Mouse (Mus musculus): ENCODE results near the gene Atp2b4. TPM values are rescaled to one million over a fixed set of nuclear protein-coding genes. Genes with fewer than 3 reads are reported as not detected.
"Not testable (repeated sequence)": the region's sequence is repeated elsewhere in the genome, so short reads cannot be mapped to it uniquely, and the experiment has no call there.

Atp2b4 gene
- polyA plus RNA-seq, 1 experiment: 7.7 TPM

DNA sequence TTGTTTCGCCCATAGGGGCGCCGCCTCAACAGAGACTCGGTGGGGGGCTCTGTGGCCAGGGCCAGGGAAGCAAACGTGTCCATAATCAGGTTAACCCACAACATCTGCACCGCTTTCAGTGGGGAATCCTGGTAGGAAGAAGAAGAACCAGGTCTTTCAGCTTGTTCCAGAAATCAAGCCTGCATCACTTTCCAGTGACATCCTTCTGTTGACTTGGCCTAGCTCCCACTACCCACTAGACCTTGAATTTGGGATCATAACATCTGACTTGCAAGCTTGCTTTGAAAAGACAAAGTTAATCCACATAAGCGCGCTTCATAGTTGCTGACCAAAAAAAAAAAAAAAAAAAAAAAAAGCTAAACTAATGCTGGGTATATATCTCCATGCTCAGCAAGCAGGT, 82.1 kb downstream of the Atp2b4 start:
- TF ChIP-seq GATA1 (IDR thresholded peaks at IDR 0.05; ENCODE audit: low read length) (no peak), TAL1 (IDR thresholded peaks at IDR 0.05; ENCODE audit: low read length) (no peak)
- no peaks in the 10 kb centered on the region for H3K9me3 ChIP-seq (ENCODE audit: control insufficient read depth, low read length)
- H3K4me3 ChIP-seq (replicated peaks): no peak overlapping the region
- H3K4me1 ChIP-seq (ENCODE audit: control insufficient read depth): no peaks in the 10 kb centered on the region
- H3K27me3 ChIP-seq (ENCODE audit: control insufficient read depth): no peaks in the 10 kb centered on the region
- peaks cover 99% of the 10 kb centered on the region for H3K36me3 ChIP-seq (ENCODE audit: control insufficient read depth)

DNA sequence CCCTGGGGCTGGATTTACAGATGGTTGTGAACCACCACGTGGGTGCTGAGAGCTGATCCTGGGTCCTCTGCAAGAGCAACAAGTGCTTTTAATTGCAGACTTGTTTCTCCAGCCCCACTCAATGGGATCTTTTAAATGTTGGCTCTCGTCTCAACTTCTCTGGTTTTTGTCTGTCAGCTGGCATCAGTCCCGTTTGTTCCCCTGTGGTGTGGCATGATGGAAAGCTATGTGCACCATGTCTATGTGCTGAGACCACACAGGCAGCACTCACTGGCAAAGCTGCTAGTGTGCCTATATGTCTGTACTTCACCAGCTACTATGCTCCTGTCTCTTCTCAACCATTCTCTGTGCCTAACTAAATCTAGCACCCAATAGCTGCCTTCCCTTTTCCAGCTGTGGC, 82.5 kb downstream of the Atp2b4 start:
- no peaks in the 10 kb centered on the region for H3K27me3 ChIP-seq (ENCODE audit: control insufficient read depth)
- H3K36me3 ChIP-seq (ENCODE audit: control insufficient read depth): peaks cover 99% of the 10 kb centered on the region
- H3K4me3 ChIP-seq (replicated peaks): no peak overlapping the region
- no peaks in the 10 kb centered on the region for H3K9me3 ChIP-seq (ENCODE audit: control insufficient read depth, low read length)
- no peaks in the 10 kb centered on the region for H3K4me1 ChIP-seq (ENCODE audit: control insufficient read depth)
- TF ChIP-seq GATA1 (IDR thresholded peaks at IDR 0.05; ENCODE audit: low read length): no peak

DNA sequence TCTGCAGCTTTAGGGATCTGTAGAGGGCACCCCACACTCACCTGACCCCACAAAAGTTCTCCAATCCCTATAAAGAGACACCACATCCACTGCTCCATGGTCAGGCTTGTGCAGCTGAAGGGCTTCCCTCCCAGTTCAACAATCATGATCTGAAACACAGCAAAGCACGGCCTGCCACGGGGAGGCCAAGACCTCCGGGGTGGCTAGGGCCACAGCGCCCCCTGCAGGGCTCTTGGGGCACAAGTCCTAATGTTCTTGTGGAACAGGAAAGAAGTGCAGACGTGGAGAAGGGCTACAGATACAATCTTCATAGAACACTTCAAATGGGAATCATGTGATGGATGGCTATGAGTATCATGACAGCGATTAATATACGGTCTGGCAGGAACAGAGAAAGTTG, 84.4 kb downstream of the Atp2b4 start:
- peaks cover 100% of the 10 kb centered on the region for H3K36me3 ChIP-seq (ENCODE audit: control insufficient read depth)

DNA sequence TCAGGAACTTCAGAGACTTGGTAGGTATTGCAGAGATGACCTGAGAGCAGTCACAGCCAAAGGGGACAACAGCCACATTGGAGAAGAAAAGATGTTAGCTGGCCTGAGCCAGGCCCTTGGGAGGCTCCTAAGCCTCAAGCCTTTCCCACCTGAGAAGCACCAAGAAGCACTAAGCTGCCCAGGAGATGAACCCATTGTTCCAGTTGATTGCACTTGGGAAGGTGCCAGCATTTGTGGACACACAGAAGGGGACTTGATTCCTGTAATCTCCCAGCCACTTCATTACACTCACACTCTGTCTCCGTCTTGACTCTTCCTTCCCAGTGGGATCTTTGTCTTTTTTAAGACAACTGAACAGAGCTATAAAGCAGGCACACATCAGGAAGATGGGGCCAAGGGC, 85.7 kb downstream of the Atp2b4 start:
- Histone ChIP-seq H3K4me3 (replicated peaks) (no peak overlapping the region), H3K9me3 (ENCODE audit: control insufficient read depth, low read length) (no peaks in the 10 kb centered on the region), H3K36me3 (ENCODE audit: control insufficient read depth) (peaks cover 100% of the 10 kb centered on the region)

More for the DNA sequence above, 84.4 kb downstream of the Atp2b4 start:
- TF ChIP-seq GATA1 (IDR thresholded peaks at IDR 0.05; ENCODE audit: low read length) (no peak), TAL1 (IDR thresholded peaks at IDR 0.05; ENCODE audit: low read length) (no peak)
- Histone ChIP-seq H3K4me1 (ENCODE audit: control insufficient read depth) (no peaks in the 10 kb centered on the region), H3K9me3 (ENCODE audit: control insufficient read depth, low read length) (no peaks in the 10 kb centered on the region), H3K4me3 (replicated peaks) (no peak overlapping the region), H3K27me3 (ENCODE audit: control insufficient read depth) (no peaks in the 10 kb centered on the region)

DNA sequence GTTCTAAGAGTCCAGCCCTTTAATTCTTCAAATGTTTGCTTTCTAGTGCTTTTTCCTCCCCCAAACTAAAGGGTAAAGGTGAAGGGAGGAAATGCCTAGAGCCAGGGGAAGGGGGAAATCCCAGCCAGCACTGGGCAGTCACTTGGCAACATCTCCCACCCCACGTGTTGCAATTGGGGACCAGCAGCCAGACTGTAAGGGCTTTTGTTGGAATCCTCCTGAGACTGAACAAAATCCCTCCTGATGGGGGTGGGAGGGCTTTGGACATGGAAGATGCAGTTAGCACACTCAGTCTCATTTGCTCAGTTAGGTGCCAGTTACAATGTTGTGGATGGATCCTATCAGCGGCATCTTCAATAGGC, 87.9 kb downstream of the Atp2b4 start:
- H3K36me3 ChIP-seq (ENCODE audit: control insufficient read depth): peaks cover 100% of the 10 kb centered on the region
- H3K4me3 ChIP-seq (replicated peaks): no peak overlapping the region
- H3K9me3 ChIP-seq (ENCODE audit: control insufficient read depth, low read length): no peaks in the 10 kb centered on the region
- H3K27me3 ChIP-seq (ENCODE audit: control insufficient read depth): no peaks in the 10 kb centered on the region
- TF ChIP-seq GATA1 (IDR thresholded peaks at IDR 0.05; ENCODE audit: low read length) (no peak), TAL1 (IDR thresholded peaks at IDR 0.05; ENCODE audit: low read length) (no peak)
- peaks cover 10% of the 10 kb centered on the region for H3K4me1 ChIP-seq (ENCODE audit: control insufficient read depth)

More for the DNA sequence above, 85.7 kb downstream of the Atp2b4 start:
- TF ChIP-seq TAL1 (IDR thresholded peaks at IDR 0.05; ENCODE audit: low read length) (no peak), GATA1 (IDR thresholded peaks at IDR 0.05; ENCODE audit: low read length) (no peak)
- no peaks in the 10 kb centered on the region for H3K27me3 ChIP-seq (ENCODE audit: control insufficient read depth)
- peaks cover 3% of the 10 kb centered on the region for H3K4me1 ChIP-seq (ENCODE audit: control insufficient read depth)

DNA sequence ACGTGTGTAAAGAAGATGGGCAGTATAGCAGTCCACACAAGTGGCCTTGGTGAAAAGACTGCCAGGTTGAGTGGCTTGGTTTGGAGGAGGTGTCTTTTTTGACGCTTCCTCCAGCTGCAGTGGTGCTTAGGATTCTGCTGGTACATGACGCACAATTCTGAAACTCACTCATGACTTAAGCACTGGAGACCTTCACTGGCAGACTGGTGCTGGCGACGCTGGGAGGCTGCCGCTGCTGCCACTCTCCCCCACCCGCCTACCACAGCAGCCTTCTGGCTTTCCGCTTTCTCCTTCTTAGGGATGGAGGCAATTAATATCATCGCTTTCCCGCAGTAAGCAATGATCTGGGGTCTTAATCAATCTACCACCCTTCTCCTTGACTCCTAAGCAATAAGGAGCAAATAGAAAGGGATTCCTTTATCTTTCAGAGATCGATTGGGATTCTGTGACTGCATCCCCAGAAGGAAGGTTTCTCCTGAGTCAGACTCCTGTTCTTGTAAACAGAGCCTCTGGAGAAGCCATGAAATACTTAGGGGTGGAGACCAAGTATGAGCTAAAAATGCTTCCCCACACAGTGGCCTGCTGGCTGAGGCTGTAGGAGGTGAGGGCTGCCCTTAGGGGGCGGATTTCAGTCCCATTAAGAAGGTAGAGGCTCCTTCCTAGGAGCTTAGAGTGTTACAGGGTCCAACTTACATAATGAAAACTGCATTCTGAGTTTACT, 88.4 kb downstream of the Atp2b4 start:
- Histone ChIP-seq H3K9me3 (ENCODE audit: control insufficient read depth, low read length) (no peaks in the 10 kb centered on the region), H3K4me1 (ENCODE audit: control insufficient read depth) (peaks cover 12% of the 10 kb centered on the region), H3K27me3 (ENCODE audit: control insufficient read depth) (no peaks in the 10 kb centered on the region), H3K4me3 (replicated peaks) (no peak overlapping the region), H3K36me3 (ENCODE audit: control insufficient read depth) (peaks cover 100% of the 10 kb centered on the region)
- TF ChIP-seq TAL1 (IDR thresholded peaks at IDR 0.05; ENCODE audit: low read length): no peak
- TF ChIP-seq GATA1 (IDR thresholded peaks at IDR 0.05; ENCODE audit: low read length): no peak

DNA sequence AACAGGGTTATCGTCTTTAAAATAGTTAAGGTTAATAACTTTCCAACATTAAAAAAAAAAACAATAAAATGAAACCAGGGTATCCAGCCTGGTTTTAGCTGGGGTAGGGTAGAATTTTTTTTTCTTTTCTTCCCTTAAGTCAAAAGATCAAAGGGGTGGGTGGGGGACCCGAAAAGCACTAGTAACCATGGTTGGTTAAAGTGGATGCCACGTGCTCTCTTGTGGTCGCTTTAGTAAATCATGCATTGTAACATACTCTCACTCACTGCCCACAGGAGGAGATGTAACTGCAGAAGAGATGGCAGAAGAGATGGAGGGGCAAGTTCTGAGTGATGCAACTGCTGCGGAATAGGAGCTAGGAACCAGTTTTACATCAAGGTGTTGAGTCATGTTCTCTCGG, 89.5 kb downstream of the Atp2b4 start:
- TF ChIP-seq TAL1 (IDR thresholded peaks at IDR 0.05; ENCODE audit: low read length) (no peak), GATA1 (IDR thresholded peaks at IDR 0.05; ENCODE audit: low read length) (no peak)
- Histone ChIP-seq H3K4me3 (replicated peaks) (no peak overlapping the region), H3K9me3 (ENCODE audit: control insufficient read depth, low read length) (no peaks in the 10 kb centered on the region), H3K27me3 (ENCODE audit: control insufficient read depth) (no peaks in the 10 kb centered on the region), H3K36me3 (ENCODE audit: control insufficient read depth) (peaks cover 100% of the 10 kb centered on the region), H3K4me1 (ENCODE audit: control insufficient read depth) (peaks cover 12% of the 10 kb centered on the region)

DNA sequence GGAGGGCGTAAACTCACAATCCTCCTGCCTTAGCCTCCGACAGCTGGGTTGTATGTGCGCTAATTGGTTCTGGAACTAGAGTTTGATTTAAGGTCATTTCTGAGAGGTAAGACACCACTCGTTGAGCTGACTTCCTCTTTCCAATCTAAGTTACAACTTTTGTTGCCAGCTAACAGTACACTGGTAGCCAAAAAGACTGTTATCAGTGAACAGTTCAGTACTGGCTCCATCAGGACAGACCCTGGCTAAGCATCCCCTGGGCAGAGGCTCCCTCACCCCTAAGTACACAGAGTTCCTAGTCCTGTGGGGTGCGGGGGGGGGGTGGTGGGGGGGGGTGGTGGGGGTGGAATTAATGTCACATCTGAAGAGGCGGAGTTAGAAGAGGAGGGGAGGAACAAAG, 89.9 kb downstream of the Atp2b4 start:
- peaks cover 12% of the 10 kb centered on the region for H3K4me1 ChIP-seq (ENCODE audit: control insufficient read depth)
- no peaks in the 10 kb centered on the region for H3K27me3 ChIP-seq (ENCODE audit: control insufficient read depth)
- no peaks in the 10 kb centered on the region for H3K9me3 ChIP-seq (ENCODE audit: control insufficient read depth, low read length)
- peaks cover 100% of the 10 kb centered on the region for H3K36me3 ChIP-seq (ENCODE audit: control insufficient read depth)
- TF ChIP-seq GATA1 (IDR thresholded peaks at IDR 0.05; ENCODE audit: low read length): no peak
- H3K4me3 ChIP-seq (replicated peaks): no peak overlapping the region

DNA sequence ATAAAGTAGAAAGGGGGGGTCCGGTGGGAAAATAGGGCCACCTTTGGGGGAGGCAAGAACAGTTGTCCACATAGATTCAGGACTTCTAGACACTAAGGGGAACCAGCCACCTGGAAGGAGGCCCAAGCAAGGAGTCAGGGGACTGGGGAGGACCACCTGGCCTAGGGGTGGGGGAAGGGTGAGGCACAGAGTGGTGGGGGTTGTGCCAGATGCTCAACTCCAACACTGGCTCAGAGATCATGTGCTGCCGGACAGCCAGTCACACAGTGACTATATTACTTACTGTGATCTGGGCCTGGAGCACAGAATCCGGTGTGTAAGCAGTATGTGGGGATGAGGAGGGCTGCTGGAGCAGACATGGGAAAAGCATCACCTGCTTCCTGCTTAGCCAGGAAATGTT, 91.5 kb downstream of the Atp2b4 start:
- TF ChIP-seq TAL1 (IDR thresholded peaks at IDR 0.05; ENCODE audit: low read length) (no peak), GATA1 (IDR thresholded peaks at IDR 0.05; ENCODE audit: low read length) (no peak)
- no peaks in the 10 kb centered on the region for H3K27me3 ChIP-seq (ENCODE audit: control insufficient read depth)
- peaks cover 12% of the 10 kb centered on the region for H3K4me1 ChIP-seq (ENCODE audit: control insufficient read depth)
- no peak overlapping the region for H3K4me3 ChIP-seq (replicated peaks)
- H3K36me3 ChIP-seq (ENCODE audit: control insufficient read depth): peaks cover 100% of the 10 kb centered on the region
- no peaks in the 10 kb centered on the region for H3K9me3 ChIP-seq (ENCODE audit: control insufficient read depth, low read length)

DNA sequence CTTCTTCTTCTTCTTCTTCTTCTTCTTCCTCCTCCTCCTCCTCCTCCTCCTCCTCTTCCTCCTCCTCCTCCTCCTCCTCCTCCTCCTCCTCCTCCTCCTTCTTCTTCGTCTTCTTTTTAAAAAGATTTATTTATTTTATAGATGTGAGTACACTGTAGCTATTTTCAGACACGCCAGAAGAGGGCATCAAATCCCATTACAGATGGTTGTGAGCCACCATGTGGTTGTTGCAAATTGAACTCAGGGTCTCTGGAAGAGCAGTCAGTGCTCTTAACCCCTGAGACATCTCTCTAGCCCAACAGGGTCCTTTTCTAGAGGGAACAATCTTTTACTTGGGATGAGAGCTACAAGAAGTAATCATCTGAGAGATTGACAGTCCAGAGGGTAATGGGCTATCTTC, 99.0 kb downstream of the Atp2b4 start:
- H3K27me3 ChIP-seq (ENCODE audit: control insufficient read depth); H3K9me3 ChIP-seq (ENCODE audit: control insufficient read depth, low read length); H3K4me3 ChIP-seq (replicated peaks); H3K4me1 ChIP-seq (ENCODE audit: control insufficient read depth): not testable (repeated sequence)
- peaks cover 89% of the 10 kb centered on the region for H3K36me3 ChIP-seq (ENCODE audit: control insufficient read depth)

All from erythroblast, embryonic 14.5 days (primary cell).